Mouse (Mus musculus): Measurements from ENCODE around the gene Susd3.

DNA sequence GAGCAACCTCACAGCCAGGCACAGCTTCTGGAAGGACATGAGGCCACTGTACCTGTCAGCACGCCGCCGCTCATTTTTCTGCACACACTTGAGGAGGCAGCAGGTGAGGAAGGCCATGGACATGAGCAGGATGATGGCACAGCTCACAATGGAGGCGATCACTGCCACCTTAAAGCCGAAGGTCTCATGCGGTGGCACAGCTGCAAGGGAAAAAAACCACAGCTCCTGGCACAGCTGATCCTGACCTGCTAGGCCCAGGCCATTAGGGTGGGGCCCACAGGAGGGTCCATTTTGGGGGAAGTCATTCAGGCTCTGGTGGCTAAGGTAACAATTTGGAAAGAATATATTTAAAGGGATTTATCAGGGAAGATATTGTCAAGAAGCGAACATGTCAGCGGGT lies 9.8 kb downstream of the Susd3 start:
- TF ChIP-seq POLR2A (IDR thresholded peaks at IDR 0.05; ENCODE audit: control insufficient read depth, extremely low read depth, insufficient read depth, low read length, poor library complexity) (no peak), CTCF (IDR thresholded peaks at IDR 0.05; ENCODE audit: borderline replicate concordance, control insufficient read depth, extremely low read depth, insufficient read depth, low read length, poor library complexity) (no peak)
